Mouse (Mus musculus): ENCODE results near the gene Rffl.
A peak's percentile ranks its signal among the peaks of the same experiment; 100 is the strongest.
"Not testable (repeated sequence)": the region's sequence is repeated elsewhere in the genome, so short reads cannot be mapped to it uniquely, and the experiment has no call there.

Rffl gene

GRCm38 (mm10) chr11:82844771-82845414, 26.1 kb downstream of the Rffl start:
- DNase-seq, result no peak

DNA sequence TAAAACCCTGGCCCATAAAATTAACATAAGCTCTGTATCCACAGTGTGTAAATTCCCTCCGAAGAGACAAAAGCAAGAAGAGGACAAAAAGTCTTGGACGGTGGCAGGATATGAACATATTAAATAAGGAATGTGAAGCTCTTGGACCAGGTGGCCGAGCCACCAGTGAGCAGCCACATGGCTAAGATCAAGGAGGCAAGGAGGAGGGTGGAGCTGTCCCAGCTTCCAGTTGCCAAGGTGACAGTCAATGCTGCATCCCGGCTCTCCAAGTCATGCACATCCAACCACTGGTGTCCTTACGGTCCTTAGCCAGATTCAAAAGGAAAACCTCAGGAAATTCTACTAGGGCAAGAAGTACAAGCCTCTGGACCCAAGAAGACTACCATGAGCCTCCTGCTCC, 32.5 kb downstream of the Rffl start:
- DNase-seq, result no peak

- no peak for DNase-seq
Measured at GRCm38 (mm10) chr11:82837848-82838247, 33.2 kb downstream of the Rffl start.

DNA sequence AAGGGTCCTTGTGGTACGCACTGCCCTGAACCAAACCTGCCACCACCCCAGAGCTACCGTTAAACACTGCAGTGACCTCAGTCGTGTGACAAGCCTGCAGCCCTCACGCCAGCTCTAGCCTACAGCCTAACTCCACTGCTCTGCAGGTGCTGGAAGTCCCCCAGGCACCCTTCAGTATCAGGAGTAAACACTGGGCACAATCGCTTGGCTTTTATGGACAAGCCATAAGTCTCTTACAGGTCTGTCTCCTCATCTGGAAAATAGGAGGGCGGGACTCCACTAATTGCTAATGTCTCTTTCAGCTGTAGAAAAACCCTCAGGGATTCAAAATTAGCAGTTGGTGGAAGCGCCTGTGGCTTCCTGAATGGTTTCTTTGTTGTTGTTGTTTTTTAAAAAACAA, 33.8 kb downstream of the Rffl start:
- DNase-seq, result no peak

- DNase-seq, result no peak
Measured at GRCm38 (mm10) chr11:82835616-82836432, 35.2 kb downstream of the Rffl start.

GRCm38 (mm10) chr11:82834359-82834758, 36.7 kb downstream of the Rffl start:
- DNase-seq, result not testable (repeated sequence)

GRCm38 (mm10) chr11:82833929-82834328, 37.1 kb downstream of the Rffl start:
- DNase-seq, result no peak

DNA sequence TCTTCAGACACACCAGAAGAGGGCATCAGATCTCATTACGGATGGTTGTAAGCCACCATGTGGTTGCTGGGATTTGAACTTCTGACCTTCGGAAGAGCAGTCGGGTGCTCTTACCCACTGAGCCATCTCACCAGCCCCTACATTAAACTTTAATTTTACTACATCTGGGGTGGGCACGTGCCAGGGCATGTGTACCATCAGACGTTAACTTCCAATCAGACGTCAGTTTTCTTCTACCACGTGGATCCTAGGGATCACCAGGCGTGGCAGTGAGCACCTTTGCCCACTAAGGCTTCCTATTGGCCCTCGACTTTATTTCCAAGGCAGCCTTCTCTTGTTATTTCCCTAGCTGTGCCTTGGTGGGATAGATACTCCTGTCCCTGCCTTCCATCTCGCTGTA, 38.6 kb downstream of the Rffl start:
- DNase-seq, result not testable (repeated sequence)

- DNase-seq, result no peak
Measured at GRCm38 (mm10) chr11:82831008-82831893, 39.8 kb downstream of the Rffl start.

GRCm38 (mm10) chr11:82826818-82827217, 44.2 kb downstream of the Rffl start:
- no peak for DNase-seq

- DNase-seq, result no peak
Measured at GRCm38 (mm10) chr11:82820788-82821456, 50.1 kb downstream of the Rffl start.

DNA sequence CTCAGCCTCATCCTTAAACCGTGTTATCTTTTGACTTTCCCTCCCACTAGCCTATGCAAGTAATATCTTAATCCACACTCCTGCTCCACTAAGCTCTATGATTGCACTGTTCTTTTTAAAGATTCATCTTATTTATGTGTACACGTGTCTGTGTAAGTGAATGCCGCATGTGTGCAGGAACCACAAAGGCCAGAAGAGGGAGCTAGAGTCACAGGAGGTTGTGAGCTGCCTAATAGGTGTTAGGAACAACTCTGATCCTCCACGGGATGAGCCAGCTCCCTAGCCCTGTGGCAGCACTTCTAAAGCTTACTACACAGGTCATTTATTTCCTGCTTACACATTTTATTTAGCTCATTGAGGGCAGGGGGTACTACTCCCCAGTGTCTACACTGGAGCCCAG, 51.7 kb downstream of the Rffl start:
- DNase-seq, result peak; percentile 58

GRCm38 (mm10) chr11:82808485-82808884, 62.5 kb downstream of the Rffl start:
- no peak for DNase-seq

DNA sequence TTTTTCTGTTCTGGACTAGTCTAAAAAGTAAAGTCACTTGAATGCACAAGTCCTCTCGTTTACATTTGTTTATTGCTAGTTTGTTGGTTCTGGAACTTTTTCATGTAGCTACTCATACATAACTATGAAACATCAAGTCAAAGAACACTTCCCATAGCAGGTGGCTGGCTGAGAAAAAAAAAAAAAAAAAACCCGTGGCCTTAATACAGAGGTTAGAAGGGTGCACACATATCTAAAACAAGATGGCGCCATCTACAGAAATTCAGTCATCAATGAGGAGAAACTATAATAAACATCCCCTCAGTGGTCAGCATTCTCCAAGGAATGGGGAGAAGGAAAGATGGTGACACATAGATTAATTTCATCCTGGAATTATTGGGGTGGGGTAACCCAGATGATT, 63.6 kb downstream of the Rffl start:
- no peak for DNase-seq

GRCm38 (mm10) chr11:82806656-82807055, 64.4 kb downstream of the Rffl start:
- no peak for DNase-seq

- DNase-seq, result no peak
Measured at GRCm38 (mm10) chr11:82783453-82783852, 87.6 kb downstream of the Rffl start.

GRCm38 (mm10) chr11:82782197-82782596, 88.8 kb downstream of the Rffl start:
- DNase-seq, result no peak

DNA sequence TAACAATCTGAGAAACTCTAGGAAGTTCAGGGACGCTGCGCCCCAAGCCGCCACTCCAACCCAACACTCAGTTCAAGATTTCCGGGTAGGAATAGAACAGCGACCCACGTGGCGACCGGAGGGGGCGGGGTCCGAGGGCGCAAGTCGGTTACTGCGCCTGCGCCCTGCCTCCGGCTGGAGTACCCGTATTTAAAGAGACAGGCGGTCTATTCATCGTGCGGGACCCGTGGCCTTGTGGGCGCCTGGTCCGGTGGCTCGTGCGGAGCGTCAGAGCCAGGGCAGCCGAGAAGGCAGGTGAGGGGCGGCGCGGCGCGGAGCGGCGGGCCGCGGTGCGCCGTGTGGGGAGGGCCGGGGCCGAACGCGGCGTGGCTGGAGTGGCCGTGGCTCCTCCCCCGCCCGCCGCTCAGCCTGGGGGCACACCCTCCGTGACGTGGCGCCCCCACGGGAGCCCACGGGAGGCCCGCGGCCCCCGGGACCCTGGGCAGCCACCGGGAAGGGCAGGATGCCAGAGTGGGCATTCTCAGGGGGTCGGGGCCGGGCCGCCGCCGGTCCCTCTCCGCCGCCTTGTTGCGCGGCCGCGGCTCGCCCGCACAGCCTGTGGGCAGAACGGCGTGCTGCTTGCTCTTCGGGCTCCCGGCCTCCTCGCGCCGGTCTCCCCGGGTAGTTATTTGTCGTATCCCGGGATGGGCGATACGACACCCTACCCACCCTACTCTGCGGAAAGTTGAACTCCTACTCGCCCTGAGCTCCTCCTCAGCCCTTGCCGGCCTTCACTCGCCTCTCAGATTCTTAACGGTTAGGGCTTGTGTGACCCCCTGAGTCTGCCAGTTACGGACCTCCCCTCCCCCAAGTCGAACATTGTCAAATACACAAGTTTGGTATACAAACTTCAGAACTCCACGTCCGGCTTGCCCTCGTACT, 89.8 kb downstream of the Rffl start, which contains the start of gene Lig3:
TSS of gene Lig3 (plus strand) at position 126 of the 921 bp plus-strand sequence.
- peak; percentile 94 to 95 for DNase-seq

DNA sequence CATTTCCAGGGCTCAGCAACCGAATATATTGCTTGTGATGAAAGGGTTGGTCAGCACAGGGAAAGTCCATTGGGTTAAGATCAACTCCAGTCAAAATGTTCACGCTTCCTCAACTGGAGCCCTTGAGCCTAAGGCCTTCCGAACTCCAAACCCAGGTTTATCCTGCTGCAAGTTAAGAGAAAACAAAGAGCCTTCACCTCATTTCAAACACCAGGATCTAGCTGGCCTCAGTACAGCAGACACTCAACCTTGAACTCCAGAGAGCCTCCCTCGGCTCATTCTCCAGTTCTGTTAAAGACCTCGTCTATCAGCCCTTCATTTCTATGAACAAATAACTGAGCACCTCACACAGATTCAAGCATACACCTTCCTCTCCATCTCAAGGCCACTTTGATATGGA, 90.9 kb downstream of the Rffl start:
- no peak for DNase-seq

DNA sequence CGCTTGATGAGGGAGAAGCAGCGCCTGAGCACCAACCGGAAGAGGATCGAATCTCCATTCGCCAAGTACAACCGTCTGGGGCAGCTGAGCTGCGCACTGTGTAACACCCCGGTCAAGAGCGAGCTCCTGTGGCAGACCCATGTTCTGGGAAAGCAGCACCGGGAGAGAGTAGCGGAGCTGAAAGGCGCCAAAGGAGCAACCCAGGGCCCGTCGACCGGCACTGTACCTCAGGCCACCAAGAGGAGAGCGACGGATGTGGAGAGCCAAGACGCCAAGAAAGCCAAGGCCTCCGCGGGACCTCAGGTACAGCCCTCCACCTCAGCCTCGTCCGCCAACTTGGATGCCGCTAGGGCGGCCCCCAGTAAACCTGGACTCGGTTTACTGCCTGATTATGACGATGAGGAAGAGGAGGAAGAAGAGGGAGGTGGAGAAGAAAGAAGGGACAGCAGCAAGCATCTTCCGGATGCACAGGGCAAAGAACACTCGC, 106.5 kb downstream of the Rffl start:
- DNase-seq, result no peak

GRCm38 (mm10) chr11:82763742-82764437, 107.1 kb downstream of the Rffl start, which contains the start of the genes Cct6b and Zfp830:
Cct6b (minus strand) TSS chr11:82764321.
Zfp830 (plus strand) TSS chr11:82764345.
- peak; percentile 85 to 88 for DNase-seq
